Mouse (Mus musculus): ENCODE data around the gene Vsig10. TPM values are rescaled to one million over a fixed set of nuclear protein-coding genes. Genes with fewer than 3 reads are reported as not detected.

Gene Vsig10
- polyA plus RNA-seq, 1 experiment, result 67.6 TPM

DNA sequence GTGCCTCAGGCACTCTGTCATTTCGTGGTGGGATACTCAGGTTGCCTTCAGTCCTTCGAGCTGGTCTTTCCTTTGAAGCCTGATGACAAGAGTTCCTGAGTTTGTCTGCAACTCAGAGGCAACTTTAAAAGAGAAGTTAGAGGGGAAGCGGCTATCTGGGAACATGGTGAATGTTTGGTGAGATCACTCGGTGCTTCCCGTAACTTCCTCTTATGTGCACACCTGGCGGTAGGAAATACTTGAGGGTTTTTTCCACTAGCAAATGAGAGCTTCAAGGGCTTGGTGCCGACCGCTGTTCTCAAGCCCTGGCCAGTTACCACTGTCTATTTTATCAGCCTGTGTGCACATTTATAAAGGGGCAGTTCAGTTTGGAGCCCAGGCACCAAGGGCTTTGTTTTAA lies 35.2 kb downstream of the Vsig10 start:
- peaks cover 32% of the 10 kb centered on the region for H3K36me3 ChIP-seq (ENCODE audit: control insufficient read depth, insufficient read depth, low read length)
- no peak overlapping the region for H3K4me3 ChIP-seq (ENCODE audit: low read depth, low read length)
- 70% methylated on average over 8 of the region's 8 CpGs for WGBS
- no peak for TF ChIP-seq POLR2A (IDR thresholded peaks at IDR 0.05; ENCODE audit: low read depth, low read length)
- no peak for TF ChIP-seq CTCF (IDR thresholded peaks at IDR 0.05; ENCODE audit: extremely low read depth, insufficient read length, insufficient replicate concordance, low read depth, low read length)
- H3K4me1 ChIP-seq (ENCODE audit: control insufficient read depth, insufficient read depth, insufficient read length, low read length), result peaks cover 4% of the 10 kb centered on the region; the same call in 1 of the 2 replicates
- H3K27me3 ChIP-seq (ENCODE audit: control insufficient read depth, insufficient read depth, low read length), result no peaks in the 10 kb centered on the region
- H3K27ac ChIP-seq (ENCODE audit: insufficient read depth, low read depth, low read length), result no peak overlapping the region

DNA sequence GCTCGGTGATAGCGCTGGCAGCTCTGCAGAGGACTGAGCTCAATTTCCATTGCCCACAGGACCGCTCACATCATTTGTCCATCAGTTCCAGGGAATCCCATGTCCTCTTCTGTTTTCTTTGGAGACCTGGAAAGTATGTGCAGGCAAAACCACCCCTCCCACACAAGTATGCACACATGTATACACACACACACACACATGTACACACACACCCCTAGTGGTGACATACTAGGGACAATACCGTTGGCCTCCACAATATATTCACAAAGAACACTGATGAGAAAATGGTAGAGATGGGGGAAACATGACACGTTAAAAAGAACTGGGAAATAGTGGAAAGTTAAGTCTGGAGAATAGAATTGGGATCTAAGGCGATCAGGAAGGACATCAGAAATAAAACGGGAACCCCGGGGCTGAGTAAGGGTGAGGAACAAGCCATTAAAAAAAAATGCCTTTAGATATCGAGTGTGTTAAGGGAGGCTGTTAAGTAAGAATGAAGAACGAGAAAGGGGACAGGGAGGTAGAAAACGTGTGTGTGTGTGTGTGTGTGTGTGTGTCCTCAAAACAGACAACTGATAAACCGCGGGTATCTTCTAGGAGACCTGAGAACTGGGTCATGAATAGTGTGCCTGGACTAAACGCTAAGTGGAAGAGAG lies 36.9 kb downstream of the Vsig10 start:
- Histone ChIP-seq H3K36me3 (ENCODE audit: control insufficient read depth, insufficient read depth, low read length) (peaks cover 20% of the 10 kb centered on the region), H3K27me3 (ENCODE audit: control insufficient read depth, insufficient read depth, low read length) (no peaks in the 10 kb centered on the region), H3K4me3 (ENCODE audit: low read depth, low read length) (no peak overlapping the region), H3K4me1 (ENCODE audit: control insufficient read depth, insufficient read depth, insufficient read length, low read length) (peaks cover 15% of the 10 kb centered on the region; the same call in 1 of the 2 replicates), H3K27ac (ENCODE audit: insufficient read depth, low read depth, low read length) (peak overlapping the region; percentile 33)
- WGBS, result 35% methylated on average over 14 of the region's 14 CpGs
- no peak for TF ChIP-seq CTCF (IDR thresholded peaks at IDR 0.05; ENCODE audit: extremely low read depth, insufficient read length, insufficient replicate concordance, low read depth, low read length)
- no peak for TF ChIP-seq POLR2A (IDR thresholded peaks at IDR 0.05; ENCODE audit: low read depth, low read length)

DNA sequence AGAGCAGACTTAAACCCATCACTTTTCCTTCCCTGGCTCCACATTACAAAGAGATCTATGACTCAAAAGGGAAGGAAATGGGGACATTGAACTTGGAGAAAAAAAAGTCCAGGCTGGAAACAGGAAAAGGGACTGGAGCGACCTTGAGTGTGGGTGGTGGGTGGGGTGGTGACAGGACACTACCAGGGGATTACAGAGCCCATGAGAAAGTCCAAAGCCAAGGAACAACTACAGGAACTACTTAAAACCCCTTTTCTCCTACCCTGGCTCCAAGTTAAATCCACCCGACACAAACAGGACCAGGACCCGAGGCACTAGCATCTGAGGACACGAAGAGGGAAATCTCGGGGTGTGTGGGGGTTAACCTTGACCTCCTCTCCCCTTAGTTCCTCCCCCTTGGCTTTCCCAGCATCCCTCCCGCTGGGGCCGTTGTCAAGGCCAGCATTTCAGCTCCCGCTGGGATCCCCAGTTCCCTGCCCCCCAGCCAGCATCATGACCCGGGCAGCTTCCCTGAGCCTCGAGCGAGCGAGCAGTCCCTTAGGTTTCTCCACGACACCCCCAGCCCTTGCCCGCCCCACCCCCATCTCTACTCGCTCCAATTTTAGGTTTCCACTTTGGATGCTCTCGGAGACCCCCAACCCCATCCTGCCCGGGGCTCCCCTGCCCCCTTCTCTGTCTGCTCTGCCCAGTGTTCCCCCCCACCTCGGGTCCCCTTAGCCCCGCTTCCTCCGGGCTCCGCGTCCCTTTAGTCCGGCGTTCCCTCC lies 37.7 kb downstream of the Vsig10 start:
- H3K27ac ChIP-seq (ENCODE audit: insufficient read depth, low read depth, low read length), result peak overlapping the region; percentile 33

DNA sequence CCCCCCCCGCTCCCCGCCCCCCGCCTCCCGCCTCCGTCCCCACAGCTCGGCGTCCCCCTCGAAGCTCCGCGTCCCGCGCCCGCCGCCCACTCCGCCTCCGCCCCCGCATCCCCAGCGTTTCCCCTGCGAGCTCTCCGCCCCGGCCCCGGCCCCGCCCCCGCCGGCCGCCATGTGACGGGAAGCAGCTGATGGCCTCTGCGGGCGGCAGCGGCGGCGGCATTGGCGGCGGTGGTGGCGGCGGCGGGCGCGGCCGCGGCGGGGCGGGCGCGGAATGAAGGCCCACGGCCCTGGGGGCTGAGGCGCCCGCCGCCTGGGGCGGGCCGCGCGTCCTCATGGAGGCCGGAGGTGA lies 38.2 kb downstream of the Vsig10 start, which contains the start of gene Wsb2:
Gene Wsb2 (plus strand): TSS at position 176 of the 349 bp plus-strand sequence.
- under 1% methylated on average over 38 of the region's 54 CpGs for WGBS
- H3K4me3 ChIP-seq (ENCODE audit: low read depth, low read length), result peak within 1 kb of the TSS; percentile 90
- no peaks in the 10 kb centered on the region for H3K27me3 ChIP-seq (ENCODE audit: control insufficient read depth, insufficient read depth, low read length)
- H3K27ac ChIP-seq (ENCODE audit: insufficient read depth, low read depth, low read length), result peak within 1 kb of the TSS; percentile 90
- TF ChIP-seq POLR2A (IDR thresholded peaks at IDR 0.05; ENCODE audit: low read depth, low read length) (no peak), CTCF (IDR thresholded peaks at IDR 0.05; ENCODE audit: extremely low read depth, insufficient read length, insufficient replicate concordance, low read depth, low read length) (no peak)
- peaks cover 15% of the 10 kb centered on the region for H3K36me3 ChIP-seq (ENCODE audit: control insufficient read depth, insufficient read depth, low read length)
- peaks cover 25% of the 10 kb centered on the region for H3K4me1 ChIP-seq (ENCODE audit: control insufficient read depth, insufficient read depth, insufficient read length, low read length)

More for the DNA sequence above, 37.7 kb downstream of the Vsig10 start:
- Histone ChIP-seq H3K4me3 (ENCODE audit: low read depth, low read length) (peak overlapping the region; percentile 90), H3K27me3 (ENCODE audit: control insufficient read depth, insufficient read depth, low read length) (no peaks in the 10 kb centered on the region), H3K4me1 (ENCODE audit: control insufficient read depth, insufficient read depth, insufficient read length, low read length) (peaks cover 19% of the 10 kb centered on the region; the same call in 1 of the 2 replicates), H3K36me3 (ENCODE audit: control insufficient read depth, insufficient read depth, low read length) (peaks cover 15% of the 10 kb centered on the region)
- WGBS, result under 1% methylated on average over 23 of the region's 24 CpGs
- TF ChIP-seq CTCF (IDR thresholded peaks at IDR 0.05; ENCODE audit: extremely low read depth, insufficient read length, insufficient replicate concordance, low read depth, low read length) (no peak), POLR2A (IDR thresholded peaks at IDR 0.05; ENCODE audit: low read depth, low read length) (no peak; the same call in 1 of the 2 replicates)

DNA sequence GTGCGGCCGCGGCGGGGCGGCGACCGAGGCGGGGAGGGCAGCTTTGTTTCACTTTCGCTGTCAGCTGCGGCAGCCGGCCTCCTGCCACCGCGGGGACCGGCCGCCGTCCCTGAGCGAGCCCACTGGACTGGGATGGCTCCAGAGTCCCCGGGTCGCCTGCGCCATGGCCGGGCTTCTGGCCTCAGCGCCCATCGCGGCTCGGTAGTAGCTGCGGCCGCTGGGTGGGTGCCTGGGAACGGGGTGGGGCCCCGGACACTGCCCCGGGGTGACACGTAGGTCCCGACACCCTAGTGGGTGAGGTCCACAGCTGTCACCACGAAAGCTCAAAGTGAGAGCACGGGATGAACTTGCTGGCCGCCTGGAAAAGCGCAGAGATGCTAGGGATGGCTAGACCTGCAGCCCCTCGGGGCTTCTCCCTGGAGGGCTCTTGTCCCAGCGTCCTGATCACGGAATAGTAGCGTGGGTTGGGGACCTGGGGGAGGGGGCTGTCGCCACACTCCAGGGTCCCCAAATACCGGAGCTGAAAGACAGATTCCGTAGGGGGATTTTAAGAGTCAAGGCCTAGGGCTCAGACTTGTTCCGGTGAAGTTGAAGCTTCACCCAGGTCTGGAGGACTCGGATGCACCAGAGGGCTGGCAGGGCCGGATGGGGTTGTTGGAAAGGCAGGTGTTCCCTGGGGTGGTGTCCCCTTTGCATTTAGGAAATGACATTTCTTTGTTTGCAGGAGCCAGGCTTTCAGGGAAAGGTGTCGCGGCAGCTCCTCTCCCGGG lies 38.8 kb downstream of the Vsig10 start:
- Histone ChIP-seq H3K36me3 (ENCODE audit: control insufficient read depth, insufficient read depth, low read length) (peaks cover 10% of the 10 kb centered on the region; the same call in 1 of the 2 replicates), H3K27ac (ENCODE audit: insufficient read depth, low read depth, low read length) (peak overlapping the region; percentile 90), H3K4me3 (ENCODE audit: low read depth, low read length) (peak overlapping the region; percentile 90), H3K27me3 (ENCODE audit: control insufficient read depth, insufficient read depth, low read length) (no peaks in the 10 kb centered on the region), H3K4me1 (ENCODE audit: control insufficient read depth, insufficient read depth, insufficient read length, low read length) (peaks cover 27% of the 10 kb centered on the region)
- WGBS, result under 1% methylated on average over 45 of the region's 49 CpGs
- 0 out of 2 replicates have a peak, but pooled peaks have one; percentile 3 for TF ChIP-seq CTCF (IDR thresholded peaks at IDR 0.05; ENCODE audit: extremely low read depth, insufficient read length, insufficient replicate concordance, low read depth, low read length)
- no peak; the same call in 1 of the 2 replicates for TF ChIP-seq POLR2A (IDR thresholded peaks at IDR 0.05; ENCODE audit: low read depth, low read length)

DNA sequence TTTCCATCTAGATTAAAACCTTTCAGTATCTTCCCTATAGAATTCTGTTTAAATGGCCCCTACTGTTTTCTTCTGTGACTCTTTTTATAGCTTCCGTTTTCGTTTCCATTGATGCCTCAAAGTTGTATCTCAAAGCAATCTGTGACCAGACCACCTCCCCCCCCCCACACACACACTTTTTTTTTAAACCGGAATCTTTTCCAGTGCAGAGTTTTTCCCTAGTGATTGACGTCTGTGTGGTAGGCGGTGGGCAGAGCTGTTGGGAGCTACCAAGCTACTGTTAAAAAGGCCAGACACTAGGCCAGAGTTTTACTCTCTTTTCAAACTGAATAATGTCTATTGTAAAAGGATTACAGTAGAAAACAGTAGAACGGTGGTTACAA lies 39.4 kb downstream of the Vsig10 start:
- TF ChIP-seq CTCF (IDR thresholded peaks at IDR 0.05; ENCODE audit: extremely low read depth, insufficient read length, insufficient replicate concordance, low read depth, low read length) (no peak), POLR2A (IDR thresholded peaks at IDR 0.05; ENCODE audit: low read depth, low read length) (no peak)
- H3K4me3 ChIP-seq (ENCODE audit: low read depth, low read length), result peak overlapping the region; percentile 90
- H3K4me1 ChIP-seq (ENCODE audit: control insufficient read depth, insufficient read depth, insufficient read length, low read length), result peaks cover 33% of the 10 kb centered on the region
- no peaks in the 10 kb centered on the region for H3K27me3 ChIP-seq (ENCODE audit: control insufficient read depth, insufficient read depth, low read length)
- WGBS, result 13% methylated on average over 6 of the region's 6 CpGs
- H3K36me3 ChIP-seq (ENCODE audit: control insufficient read depth, insufficient read depth, low read length), result peaks cover 7% of the 10 kb centered on the region; the same call in 1 of the 2 replicates
- H3K27ac ChIP-seq (ENCODE audit: insufficient read depth, low read depth, low read length), result peak overlapping the region; percentile 90

Measured in small intestine, adult 2 months (tissue).